Mouse (Mus musculus) heart, adult 11 months (tissue): Measurements from ENCODE around the gene Samd8.

ENCODE experiments used
- DNase-seq: peaks from one replicate; pipeline ENCODE4 v3.0.0; 2022

Gene Samd8

GRCm38 (mm10) chr14:21801624-21802023, 51.3 kb downstream of the Samd8 start:
- no peak for DNase-seq

GRCm38 (mm10) chr14:21802543-21803206, 52.3 kb downstream of the Samd8 start:
- no peak for DNase-seq

- peak; percentile 59 for DNase-seq
Measured at GRCm38 (mm10) chr14:21806203-21806602, 55.9 kb downstream of the Samd8 start.

- DNase-seq, result peak; percentile 57
Measured at GRCm38 (mm10) chr14:21806631-21807160, 56.4 kb downstream of the Samd8 start.

GRCm38 (mm10) chr14:21808208-21808922, 58.0 kb downstream of the Samd8 start:
- no peak for DNase-seq

- DNase-seq, result no peak
Measured at GRCm38 (mm10) chr14:21809418-21809817, 59.1 kb downstream of the Samd8 start.

- no peak for DNase-seq
Measured at GRCm38 (mm10) chr14:21811301-21811700, 61.0 kb downstream of the Samd8 start.

GRCm38 (mm10) chr14:21811744-21812393, 61.5 kb downstream of the Samd8 start:
- DNase-seq, result no peak

GRCm38 (mm10) chr14:21812590-21813162, 62.3 kb downstream of the Samd8 start:
- DNase-seq, result peak; percentile 97

GRCm38 (mm10) chr14:21813216-21813615, 62.9 kb downstream of the Samd8 start:
- DNase-seq, result no peak

GRCm38 (mm10) chr14:21813847-21814246, 63.5 kb downstream of the Samd8 start:
- DNase-seq, result no peak

GRCm38 (mm10) chr14:21814606-21815005, 64.3 kb downstream of the Samd8 start:
- DNase-seq, result no peak

- DNase-seq, result no peak
Measured at GRCm38 (mm10) chr14:21816255-21816654, 65.9 kb downstream of the Samd8 start.

- DNase-seq, result no peak
Measured at GRCm38 (mm10) chr14:21817453-21817852, 67.1 kb downstream of the Samd8 start.

- DNase-seq, result no peak
Measured at GRCm38 (mm10) chr14:21820880-21821505, 70.7 kb downstream of the Samd8 start.

GRCm38 (mm10) chr14:21822307-21822706, 72.0 kb downstream of the Samd8 start:
- no peak for DNase-seq

GRCm38 (mm10) chr14:21822795-21823374, 72.6 kb downstream of the Samd8 start:
- DNase-seq, result peak; percentile 99

- peak; percentile 92 for DNase-seq
Measured at GRCm38 (mm10) chr14:21823897-21824296, 73.6 kb downstream of the Samd8 start.

GRCm38 (mm10) chr14:21824938-21825337, 74.6 kb downstream of the Samd8 start, which contains the start of gene Vdac2:
Vdac2 (plus strand) TSS chr14:21825238.
- DNase-seq, result no peak

GRCm38 (mm10) chr14:21825786-21826491, 75.6 kb downstream of the Samd8 start:
- DNase-seq, result no peak
